Mouse (Mus musculus) neural tube, embryonic 12.5 days (tissue): ENCODE results near the gene Aurkb. TPM values are rescaled to one million over a fixed set of nuclear protein-coding genes. Genes with fewer than 3 reads are reported as not detected.

Source experiments
- ATAC-seq: fragments of 200-750 bp; cut with Nextera tagmentation; 2 replicates; pipeline ENCODE4 v1.8.0; 2017; ENCODE audit warnings: low read depth, mild to moderate bottlenecking, moderate TSS enrichment, moderate library complexity; ENCODE audit not compliant: low FRiP score
- H3K27ac ChIP-seq: fragments of 300-500 bp; sonication (generic); 2 replicates; pipeline ENCODE4 v1.5.1; 2016
- H3K27me3 ChIP-seq: fragments of 300-500 bp; sonication (generic); replicated peaks from 2 replicates; pipeline ENCODE4 v1.6.1; 2016; ENCODE audit warnings: mild to moderate bottlenecking
- H3K36me3 ChIP-seq: fragments of 300-500 bp; sonication (generic); 2 replicates; pipeline ENCODE4 v1.6.1; 2016; ENCODE audit warnings: mild to moderate bottlenecking
- H3K4me1 ChIP-seq: fragments of 300-500 bp; sonication (generic); 2 replicates; pipeline ENCODE4 v1.6.1; 2016
- H3K4me2 ChIP-seq: fragments of 300-500 bp; sonication (generic); replicated peaks from 2 replicates; pipeline ENCODE4 v1.6.1; 2016; ENCODE audit warnings: mild to moderate bottlenecking
- H3K4me3 ChIP-seq: fragments of 300-500 bp; sonication (generic); 2 replicates; pipeline ENCODE4 v1.5.1; 2016
- H3K9ac ChIP-seq: fragments of 300-500 bp; sonication (generic); 2 replicates; pipeline ENCODE4 v1.6.1; 2016; ENCODE audit warnings: mild to moderate bottlenecking
- H3K9me3 ChIP-seq: fragments of 300-500 bp; sonication (generic); 2 replicates; pipeline ENCODE4 v1.6.1; 2016; ENCODE audit warnings: mild to moderate bottlenecking
- WGBS: fragments of 180-500 bp; shearing (Covaris S2); methylation state at CpG from one replicate; pipeline ENCODE4 v1.1.7; 2016; 5-methylcytosine and 5-hydroxymethylcytosine counted together
- polyA plus RNA-seq: library from polyadenylated mRNA; unstranded; fragments of >200 nt; fragmentation: Nextera tagmentation; extraction: Ambion mirVana; gene quantifications from 2 replicates; pipeline ENCODE4 v1.2.1, GENCODE M21; 2016

Gene Aurkb
- polyA plus RNA-seq, 1 experiment from 2014 or later, result 98.4 TPM

GRCm38 (mm10) chr11:69038173-69038572 lies 7.3 kb upstream of the Aurkb start:
- H3K9ac ChIP-seq, result no peak overlapping the region
- H3K36me3 ChIP-seq, result peaks cover 21% of the 10 kb centered on the region
- peak overlapping the region; percentile 71; the same call in 1 of the 2 replicates for H3K4me2 ChIP-seq
- H3K9me3 ChIP-seq, result no peaks in the 10 kb centered on the region
- 76% methylated on average over 5 of the region's 5 CpGs for WGBS
- no peak overlapping the region for H3K27ac ChIP-seq
- H3K27me3 ChIP-seq, result no peaks in the 10 kb centered on the region
- no peak overlapping the region for H3K4me3 ChIP-seq
- no peak for ATAC-seq
- H3K4me1 ChIP-seq, result peaks cover 14% of the 10 kb centered on the region

GRCm38 (mm10) chr11:69046395-69046774 lies 938 bp downstream of the Aurkb start:
- 20% methylated on average over 9 of the region's 9 CpGs for WGBS
- peaks cover 13% of the 10 kb centered on the region for H3K4me1 ChIP-seq
- H3K9me3 ChIP-seq, result no peaks in the 10 kb centered on the region
- H3K27ac ChIP-seq, result no peak overlapping the region
- H3K9ac ChIP-seq, result peak overlapping the region; percentile 48
- H3K4me3 ChIP-seq, result peak overlapping the region; percentile 72
- peak overlapping the region; percentile 89 for H3K4me2 ChIP-seq
- H3K27me3 ChIP-seq, result no peaks in the 10 kb centered on the region
- no peak for ATAC-seq
- peaks cover 28% of the 10 kb centered on the region for H3K36me3 ChIP-seq

- WGBS, result 87% methylated on average over 12 of the region's 12 CpGs
- H3K4me1 ChIP-seq, result peaks cover 13% of the 10 kb centered on the region
- H3K4me3 ChIP-seq, result no peak overlapping the region
- H3K9me3 ChIP-seq, result no peaks in the 10 kb centered on the region
- H3K4me2 ChIP-seq, result peak overlapping the region; percentile 89
- no peak overlapping the region for H3K27ac ChIP-seq
- H3K36me3 ChIP-seq, result peaks cover 28% of the 10 kb centered on the region
- no peak overlapping the region for H3K9ac ChIP-seq
- ATAC-seq, result no peak
- no peaks in the 10 kb centered on the region for H3K27me3 ChIP-seq
Measured at GRCm38 (mm10) chr11:69047592-69047991, 2.1 kb downstream of the Aurkb start.

- peaks cover 13% of the 10 kb centered on the region for H3K4me1 ChIP-seq
- no peaks in the 10 kb centered on the region for H3K27me3 ChIP-seq
- ATAC-seq, result no peak
- H3K9me3 ChIP-seq, result no peaks in the 10 kb centered on the region
- peak overlapping the region; percentile 89; the same call in 1 of the 2 replicates for H3K4me2 ChIP-seq
- WGBS, result 94% methylated on average over 14 of the region's 14 CpGs
- no peak overlapping the region for H3K9ac ChIP-seq
- H3K4me3 ChIP-seq, result no peak overlapping the region
- H3K27ac ChIP-seq, result no peak overlapping the region
- peaks cover 28% of the 10 kb centered on the region for H3K36me3 ChIP-seq
Measured at GRCm38 (mm10) chr11:69048151-69048550, 2.7 kb downstream of the Aurkb start.

- no peaks in the 10 kb centered on the region for H3K9me3 ChIP-seq
- no peak overlapping the region for H3K9ac ChIP-seq
- 85% methylated on average over 8 of the region's 8 CpGs for WGBS
- H3K36me3 ChIP-seq, result peaks cover 28% of the 10 kb centered on the region
- H3K4me1 ChIP-seq, result peaks cover 13% of the 10 kb centered on the region
- ATAC-seq, result no peak
- no peaks in the 10 kb centered on the region for H3K27me3 ChIP-seq
- H3K4me2 ChIP-seq, result no peak overlapping the region
- H3K27ac ChIP-seq, result no peak overlapping the region
- no peak overlapping the region for H3K4me3 ChIP-seq
Measured at GRCm38 (mm10) chr11:69050748-69051147, 5.3 kb downstream of the Aurkb start.

GRCm38 (mm10) chr11:69051771-69052170 lies 6.3 kb downstream of the Aurkb start:
- Histone ChIP-seq H3K9ac (no peak overlapping the region), H3K4me1 (peaks cover 8% of the 10 kb centered on the region), H3K27ac (no peak overlapping the region), H3K4me2 (no peak overlapping the region), H3K9me3 (no peaks in the 10 kb centered on the region), H3K4me3 (no peak overlapping the region), H3K36me3 (peaks cover 28% of the 10 kb centered on the region), H3K27me3 (no peaks in the 10 kb centered on the region)
- 76% methylated on average over 4 of the region's 4 CpGs for WGBS
- ATAC-seq, result no peak

GRCm38 (mm10) chr11:69052824-69053421 lies 7.5 kb downstream of the Aurkb start:
- no peak overlapping the region for H3K9ac ChIP-seq
- no peak for ATAC-seq
- no peak overlapping the region for H3K4me3 ChIP-seq
- H3K27me3 ChIP-seq, result no peaks in the 10 kb centered on the region
- H3K4me2 ChIP-seq, result no peak overlapping the region
- WGBS, result 71% methylated on average over 2 of the region's 2 CpGs
- no peak overlapping the region for H3K27ac ChIP-seq
- no peaks in the 10 kb centered on the region for H3K4me1 ChIP-seq
- peaks cover 28% of the 10 kb centered on the region for H3K36me3 ChIP-seq
- no peaks in the 10 kb centered on the region for H3K9me3 ChIP-seq

GRCm38 (mm10) chr11:69053848-69054247 lies 8.4 kb downstream of the Aurkb start:
- ATAC-seq, result no peak
- H3K36me3 ChIP-seq, result peaks cover 21% of the 10 kb centered on the region
- H3K9me3 ChIP-seq, result no peaks in the 10 kb centered on the region
- H3K4me1 ChIP-seq, result peaks cover 4% of the 10 kb centered on the region; the same call in 1 of the 2 replicates
- H3K4me3 ChIP-seq, result no peak overlapping the region
- H3K9ac ChIP-seq, result no peak overlapping the region
- no peak overlapping the region for H3K4me2 ChIP-seq
- H3K27ac ChIP-seq, result no peak overlapping the region
- WGBS, result 79% methylated on average over 3 of the region's 3 CpGs
- no peaks in the 10 kb centered on the region for H3K27me3 ChIP-seq

GRCm38 (mm10) chr11:69058265-69058664 lies 12.8 kb downstream of the Aurkb start:
- Histone ChIP-seq H3K4me1 (peaks cover 23% of the 10 kb centered on the region), H3K4me2 (peak overlapping the region; percentile 97), H3K4me3 (peak overlapping the region; percentile 75), H3K36me3 (no peaks in the 10 kb centered on the region), H3K9me3 (no peaks in the 10 kb centered on the region), H3K9ac (peak overlapping the region; percentile 52), H3K27me3 (no peaks in the 10 kb centered on the region), H3K27ac (peak overlapping the region; percentile 48; the same call in 1 of the 2 replicates)
- 77% methylated on average over 2 of the region's 2 CpGs for WGBS
- no peak for ATAC-seq

- no peaks in the 10 kb centered on the region for H3K36me3 ChIP-seq
- peak overlapping the region; percentile 75 for H3K4me3 ChIP-seq
- ATAC-seq, result peak; percentile 21; the same call in 1 of the 2 replicates
- H3K4me1 ChIP-seq, result peaks cover 23% of the 10 kb centered on the region
- 2% methylated on average over 19 of the region's 19 CpGs for WGBS
- H3K27me3 ChIP-seq, result no peaks in the 10 kb centered on the region
- H3K27ac ChIP-seq, result peak overlapping the region; percentile 48
- peak overlapping the region; percentile 97 for H3K4me2 ChIP-seq
- H3K9me3 ChIP-seq, result no peaks in the 10 kb centered on the region
- H3K9ac ChIP-seq, result peak overlapping the region; percentile 52
Measured at GRCm38 (mm10) chr11:69058729-69059356, 13.4 kb downstream of the Aurkb start.

- Histone ChIP-seq H3K4me3 (peak within 1 kb of the TSS; percentile 75), H3K9me3 (no peaks in the 10 kb centered on the region), H3K9ac (peak within 1 kb of the TSS; percentile 90), H3K27ac (peak within 1 kb of the TSS; percentile 71), H3K4me2 (peak within 1 kb of the TSS; percentile 97), H3K4me1 (peaks cover 29% of the 10 kb centered on the region), H3K27me3 (no peaks in the 10 kb centered on the region), H3K36me3 (no peaks in the 10 kb centered on the region)
- WGBS, result under 1% methylated on average over 64 of the region's 64 CpGs
- peak; percentile 88 for ATAC-seq
Measured at GRCm38 (mm10) chr11:69059357-69059974, 14.0 kb downstream of the Aurkb start, which contains the start of gene Borcs6. Gene Borcs6 (plus strand): TSS chr11:69059717.

GRCm38 (mm10) chr11:69059975-69060411 lies 14.5 kb downstream of the Aurkb start:
- H3K9ac ChIP-seq, result peak overlapping the region; percentile 90
- ATAC-seq, result peak; percentile 49
- H3K4me1 ChIP-seq, result peaks cover 29% of the 10 kb centered on the region
- no peaks in the 10 kb centered on the region for H3K27me3 ChIP-seq
- peak overlapping the region; percentile 97 for H3K4me2 ChIP-seq
- WGBS, result under 1% methylated on average over 46 of the region's 49 CpGs
- peak overlapping the region; percentile 71 for H3K27ac ChIP-seq
- H3K9me3 ChIP-seq, result no peaks in the 10 kb centered on the region
- no peaks in the 10 kb centered on the region for H3K36me3 ChIP-seq
- peak overlapping the region; percentile 75 for H3K4me3 ChIP-seq
